Mouse (Mus musculus) bone marrow macrophage, adult 2 months (primary cell): ENCODE results near the gene Sympk. TPM values are rescaled to one million over a fixed set of nuclear protein-coding genes. Genes with fewer than 3 reads are reported as not detected.

Source experiments
- H3K27ac ChIP-seq: 2 replicates; pipeline ENCODE4 v1.5.1; 2012; ENCODE audit warnings: low read depth, low read length; ENCODE audit not compliant: insufficient read depth
- H3K4me1 ChIP-seq: 2 replicates; pipeline ENCODE4 v1.6.1; 2012; ENCODE audit warnings: low read length; ENCODE audit not compliant: control insufficient read depth, insufficient read depth
- H3K4me3 ChIP-seq: 2 replicates; pipeline ENCODE4 v1.5.1; 2012; ENCODE audit warnings: mild to moderate bottlenecking, low read length, moderate library complexity; ENCODE audit not compliant: insufficient read depth
- CTCF ChIP-seq: IDR thresholded peaks from 2 replicates; pipeline ENCODE4 v1.5.1; 2012; ENCODE audit warnings: low read depth, mild to moderate bottlenecking, low read length, moderate library complexity
- POLR2A ChIP-seq: IDR thresholded peaks from 2 replicates; pipeline ENCODE4 v1.6.1; 2012; ENCODE audit warnings: mild to moderate bottlenecking, low read depth, low read length, borderline replicate concordance
- polyA plus RNA-seq: library from polyadenylated mRNA; stranded (reverse); fragments of >200 nt; gene quantifications from 2 replicates; pipeline ENCODE4 v1.2.4, GENCODE M21; 2012; ENCODE audit not compliant: missing spikeins, insufficient read depth, insufficient read length

Gene Sympk
- 61.9 and 64.4 TPM in 2 replicates for polyA plus RNA-seq

GRCm38 (mm10) chr7:19024096-19024506 lies at the start of gene Sympk:
Gene Sympk (plus strand): TSS chr7:19024377.
- H3K27ac ChIP-seq: peak within 1 kb of the TSS; percentile 22
- TF ChIP-seq CTCF: no peak
- no peak for TF ChIP-seq POLR2A
- peaks cover 30% of the 10 kb centered on the region for H3K4me1 ChIP-seq
- peak within 1 kb of the TSS; percentile 98 for H3K4me3 ChIP-seq

- H3K27ac ChIP-seq: no peak overlapping the region
- no peak for TF ChIP-seq POLR2A
- TF ChIP-seq CTCF: no peak
- H3K4me1 ChIP-seq: no peaks in the 10 kb centered on the region
- no peak overlapping the region for H3K4me3 ChIP-seq
Observed at GRCm38 (mm10) chr7:18978381-18978780, 45.8 kb upstream of the Sympk start.

GRCm38 (mm10) chr7:18986503-18986902 lies 37.7 kb upstream of the Sympk start:
- H3K27ac ChIP-seq: no peak overlapping the region
- TF ChIP-seq CTCF: no peak
- no peak overlapping the region for H3K4me3 ChIP-seq
- peaks cover 7% of the 10 kb centered on the region; the same call in 1 of the 2 replicates for H3K4me1 ChIP-seq

GRCm38 (mm10) chr7:18987100-18987499 lies 37.1 kb upstream of the Sympk start, which contains the start of gene Nanos2:
Gene Nanos2 (plus strand): TSS chr7:18987400.
- no peak for TF ChIP-seq CTCF
- no peak for TF ChIP-seq POLR2A
- Histone ChIP-seq H3K4me3 (no peak within 1 kb of the TSS), H3K4me1 (peaks cover 7% of the 10 kb centered on the region; the same call in 1 of the 2 replicates), H3K27ac (no peak within 1 kb of the TSS)

GRCm38 (mm10) chr7:18987747-18988146 lies 36.4 kb upstream of the Sympk start:
- H3K4me3 ChIP-seq: no peak overlapping the region
- peaks cover 7% of the 10 kb centered on the region; the same call in 1 of the 2 replicates for H3K4me1 ChIP-seq
- TF ChIP-seq POLR2A (no peak), CTCF (no peak)
- H3K27ac ChIP-seq: no peak overlapping the region

GRCm38 (mm10) chr7:18988780-18989179 lies 35.4 kb upstream of the Sympk start:
- Histone ChIP-seq H3K4me3 (no peak overlapping the region), H3K27ac (no peak overlapping the region), H3K4me1 (peaks cover 7% of the 10 kb centered on the region; the same call in 1 of the 2 replicates)
- TF ChIP-seq POLR2A (no peak), CTCF (no peak)

GRCm38 (mm10) chr7:18989995-18990394 lies 34.2 kb upstream of the Sympk start:
- peaks cover 7% of the 10 kb centered on the region; the same call in 1 of the 2 replicates for H3K4me1 ChIP-seq
- no peak overlapping the region for H3K4me3 ChIP-seq
- no peak overlapping the region for H3K27ac ChIP-seq
- TF ChIP-seq CTCF (no peak), POLR2A (no peak)

GRCm38 (mm10) chr7:18990601-18991295 lies 33.4 kb upstream of the Sympk start, which contains the start of gene Mypop:
Gene Mypop (plus strand): TSS chr7:18991245.
- Histone ChIP-seq H3K4me1 (peaks cover 7% of the 10 kb centered on the region; the same call in 1 of the 2 replicates), H3K4me3 (peak within 1 kb of the TSS; percentile 52), H3K27ac (no peak within 1 kb of the TSS)
- TF ChIP-seq CTCF: no peak
- TF ChIP-seq POLR2A: no peak

GRCm38 (mm10) chr7:18991660-18992293 lies 32.4 kb upstream of the Sympk start:
- Histone ChIP-seq H3K4me3 (peak overlapping the region; percentile 48), H3K4me1 (peaks cover 7% of the 10 kb centered on the region; the same call in 1 of the 2 replicates), H3K27ac (no peak overlapping the region)
- no peak for TF ChIP-seq CTCF
- TF ChIP-seq POLR2A: no peak

- Histone ChIP-seq H3K27ac (no peak overlapping the region), H3K4me3 (peak overlapping the region; percentile 48), H3K4me1 (peaks cover 7% of the 10 kb centered on the region; the same call in 1 of the 2 replicates)
- no peak for TF ChIP-seq CTCF
- TF ChIP-seq POLR2A: no peak
Observed at GRCm38 (mm10) chr7:18992294-18992675, 31.9 kb upstream of the Sympk start.
